Mouse (Mus musculus) megakaryocyte, embryonic 14.5 days (primary cell): Measurements from ENCODE around the gene Sfn.

Source experiments
- FLI1 ChIP-seq: IDR thresholded peaks from 2 replicates; pipeline ENCODE4 v1.6.1; 2012; ENCODE audit warnings: low read length, inconsistent platforms, mixed read lengths
- GATA1 ChIP-seq: IDR thresholded peaks from 3 replicates; pipeline ENCODE4 v1.6.1; 2012; ENCODE audit warnings: mixed read lengths, low read length, inconsistent platforms, borderline replicate concordance

GRCm38 (mm10) chr4:133561622-133562021 is 40.3 kb downstream of the Sfn start:
- TF ChIP-seq FLI1 = no peak
- no peak for TF ChIP-seq GATA1
